Mouse (Mus musculus) frontal cortex, postnatal 25 days (tissue): ENCODE data around the gene Gm20773.
"Not testable (repeated sequence)": the region's sequence is repeated elsewhere in the genome, so short reads cannot be mapped to it uniquely, and the experiment has no call there.

Experiments used
- DNase-seq, 2 experiments: peaks; one replicate each; pipeline ENCODE4 v3.0.0; 2022; ENCODE audit warnings: low spot score in 2 of 2

Gene Gm20773

DNA sequence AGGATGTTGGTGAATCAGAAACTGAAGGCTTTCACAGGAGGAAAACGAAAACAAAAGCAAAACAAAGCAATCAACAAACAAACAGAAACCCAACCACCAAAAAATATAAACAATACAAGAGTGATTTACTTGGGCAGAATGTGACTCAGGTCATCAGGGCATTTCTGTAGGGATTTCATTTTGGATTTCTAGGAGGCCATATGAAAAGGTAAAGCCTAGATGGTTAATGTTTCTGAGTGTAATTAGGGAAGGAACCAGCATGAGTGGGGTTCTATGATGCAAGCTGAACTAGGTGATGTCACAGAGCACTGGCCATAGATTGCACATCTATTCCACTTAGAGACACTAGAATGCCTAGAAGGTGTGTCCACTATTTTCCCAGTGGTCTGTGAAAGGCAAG, at the start of gene Gm20773:
TSS of gene Gm20773 (plus strand) at position 301 of the 400 bp plus-strand sequence.
- not testable (repeated sequence) for DNase-seq

DNA sequence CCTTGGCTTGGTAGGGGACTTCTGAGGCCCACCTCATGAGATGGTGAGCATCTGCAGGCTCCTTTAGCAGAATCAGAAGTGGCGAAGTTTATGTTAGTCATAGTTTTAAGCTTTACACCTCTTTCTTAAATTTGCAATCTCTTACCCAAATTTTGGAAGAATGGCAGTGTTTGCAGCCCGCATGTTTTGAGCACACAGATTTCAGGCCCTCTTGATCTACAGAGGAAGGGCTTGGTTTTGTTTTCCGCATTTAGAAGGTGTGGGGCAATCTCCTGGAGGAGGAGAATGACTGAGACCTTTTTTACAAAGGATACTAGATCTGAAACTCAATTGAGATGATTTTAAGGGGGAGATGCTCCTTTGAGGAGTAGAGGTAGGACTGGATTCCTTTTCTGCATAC, 28.3 kb upstream of the Gm20773 start, which contains the start of gene Gm21866:
TSS of gene Gm21866 (minus strand) at position 101 of the 400 bp plus-strand sequence.
- DNase-seq, result not testable (repeated sequence)
